Mouse (Mus musculus) MEL (cell line): ENCODE measurements around the gene Il3. TPM values are rescaled to one million over a fixed set of nuclear protein-coding genes. Genes with fewer than 3 reads are reported as not detected.

ENCODE experiments used
- DNase-seq: peaks from one replicate; pipeline ENCODE4 v3.0.0; 2011; ENCODE audit warnings: low read depth, low spot score
- H3K27ac ChIP-seq: 2 replicates; pipeline ENCODE4 v1.5.1; 2012; ENCODE audit warnings: low read depth, mild to moderate bottlenecking, control low read depth, low read length, moderate library complexity; ENCODE audit not compliant: control insufficient read depth
- H3K27me3 ChIP-seq, 2 experiments: fragments of 150-350 bp in 1 of 2; sonication (generic) in 1 of 2; 2 replicates each; pipeline ENCODE4 v1.6.1; 2012; ENCODE audit warnings: low read length in 2 of 2, mild to moderate bottlenecking in 2 of 2, improper control_type of control experiment in 1 of 2, moderate library complexity in 1 of 2; ENCODE audit not compliant: insufficient read depth in 2 of 2, control insufficient read depth in 1 of 2
- H3K36me3 ChIP-seq, 2 experiments: 2 replicates each; pipeline ENCODE4 v1.6.1; 2012 to 2014; ENCODE audit warnings: low read length in 2 of 2, improper control_type of control experiment in 1 of 2, inconsistent platforms in 1 of 2, mild to moderate bottlenecking in 1 of 2; ENCODE audit not compliant: insufficient read depth in 2 of 2, control insufficient read depth in 1 of 2
- H3K4me1 ChIP-seq, 2 experiments: fragments of 150-350 bp in 1 of 2; sonication (generic) in 1 of 2; 2 replicates each; pipeline ENCODE4 v1.6.1; 2012; ENCODE audit warnings: low read length in 2 of 2, improper control_type of control experiment in 1 of 2, mild to moderate bottlenecking in 1 of 2; ENCODE audit not compliant: insufficient read depth in 2 of 2, control insufficient read depth in 1 of 2
- H3K4me3 ChIP-seq, 2 experiments: fragments of 150-350 bp in 1 of 2; sonication (generic) in 1 of 2; 2 replicates each; pipeline ENCODE4 v1.5.1; 2012; ENCODE audit warnings: low read depth in 2 of 2, low read length in 2 of 2, mild to moderate bottlenecking in 2 of 2, moderate library complexity in 2 of 2, control low read depth in 1 of 2, improper control_type of control experiment in 1 of 2; ENCODE audit not compliant: control insufficient read depth in 1 of 2, insufficient read depth in 1 of 2
- H3K79me2 ChIP-seq: 2 replicates; pipeline ENCODE4 v1.6.1; 2012; ENCODE audit warnings: mild to moderate bottlenecking, low read length, moderate library complexity; ENCODE audit not compliant: control insufficient read depth, poor library complexity, insufficient read depth
- H3K9ac ChIP-seq: 2 replicates; pipeline ENCODE4 v1.6.1; 2012; ENCODE audit warnings: low read depth, mild to moderate bottlenecking, control low read depth, low read length, moderate library complexity; ENCODE audit not compliant: control insufficient read depth, poor library complexity, severe bottlenecking
- H3K9me3 ChIP-seq: fragments of 150-350 bp; sonication (generic); replicated peaks from 2 replicates; pipeline ENCODE4 v1.6.1; 2012; ENCODE audit warnings: mild to moderate bottlenecking, low read length, improper control_type of control experiment, moderate library complexity; ENCODE audit not compliant: insufficient read depth
- ELF1 ChIP-seq: IDR thresholded peaks from 2 replicates; pipeline ENCODE4 v1.6.1; 2014; ENCODE audit warnings: low read depth, mild to moderate bottlenecking, inconsistent platforms, low read length, improper control_type of control experiment, moderate library complexity
- EP300 ChIP-seq, 2 experiments: IDR thresholded peaks; 2 replicates each; pipeline ENCODE4 v1.6.1; 2011; ENCODE audit warnings: improper control_type of control experiment in 2 of 2, low read length in 2 of 2, low read depth in 1 of 2, mild to moderate bottlenecking in 1 of 2
- ETS1 ChIP-seq: IDR thresholded peaks from 2 replicates; pipeline ENCODE4 v1.6.1; 2012; ENCODE audit warnings: low read depth, mild to moderate bottlenecking, inconsistent platforms, low read length, improper control_type of control experiment, moderate library complexity
- GABPA ChIP-seq: IDR thresholded peaks from 2 replicates; pipeline ENCODE4 v1.6.1; 2012; ENCODE audit warnings: low read depth, mild to moderate bottlenecking, inconsistent platforms, low read length, improper control_type of control experiment, moderate library complexity
- GATA1 ChIP-seq: IDR thresholded peaks from 2 replicates; pipeline ENCODE4 v1.6.1; 2011; ENCODE audit warnings: low read depth, low read length, improper control_type of control experiment
- HCFC1 ChIP-seq: IDR thresholded peaks from 2 replicates; pipeline ENCODE4 v1.6.1; 2012; ENCODE audit warnings: low read depth, mild to moderate bottlenecking, inconsistent platforms, low read length, improper control_type of control experiment, moderate library complexity
- JUND ChIP-seq: IDR thresholded peaks from 2 replicates; pipeline ENCODE4 v1.6.1; 2011; ENCODE audit warnings: low read depth, mild to moderate bottlenecking, improper control_type of control experiment, low read length
- MAFK ChIP-seq: IDR thresholded peaks from 2 replicates; pipeline ENCODE4 v1.6.1; 2011; ENCODE audit warnings: low read depth, mild to moderate bottlenecking, low read length, improper control_type of control experiment, borderline replicate concordance
- MAX ChIP-seq: IDR thresholded peaks from 2 replicates; pipeline ENCODE4 v1.6.1; 2011; ENCODE audit warnings: low read length, improper control_type of control experiment
- MYC ChIP-seq: IDR thresholded peaks from 2 replicates; pipeline ENCODE4 v1.6.1; 2011; ENCODE audit warnings: low read depth, mild to moderate bottlenecking, low read length, improper control_type of control experiment, moderate library complexity
- NELFE ChIP-seq: IDR thresholded peaks from 2 replicates; pipeline ENCODE4 v1.6.1; 2011; ENCODE audit warnings: low read depth, low read length, improper control_type of control experiment
- NRF1 ChIP-seq: IDR thresholded peaks from 2 replicates; pipeline ENCODE4 v1.6.1; 2014; ENCODE audit warnings: low read depth, mild to moderate bottlenecking, inconsistent platforms, low read length, improper control_type of control experiment, moderate library complexity; ENCODE audit not compliant: poor library complexity, insufficient read depth, severe bottlenecking
- POLR2A ChIP-seq, 2 experiments: IDR thresholded peaks; 2 replicates each; pipeline ENCODE4 v1.6.1; 2011 to 2012; ENCODE audit warnings: low read length in 2 of 2, mild to moderate bottlenecking in 2 of 2, control low read depth in 1 of 2, improper control_type of control experiment in 1 of 2, low read depth in 1 of 2, moderate library complexity in 1 of 2; ENCODE audit not compliant: control insufficient read depth in 1 of 2, insufficient read depth in 1 of 2, poor library complexity in 1 of 2
- POLR2AphosphoS2 ChIP-seq: IDR thresholded peaks from 2 replicates; pipeline ENCODE4 v1.6.1; 2011; ENCODE audit warnings: low read length, improper control_type of control experiment
- RCOR1 ChIP-seq: IDR thresholded peaks from 2 replicates; pipeline ENCODE4 v1.6.1; 2012; ENCODE audit warnings: low read depth, mild to moderate bottlenecking, inconsistent platforms, low read length, improper control_type of control experiment
- TAL1 ChIP-seq: IDR thresholded peaks from 2 replicates; pipeline ENCODE4 v1.6.1; 2012; ENCODE audit warnings: mild to moderate bottlenecking, inconsistent platforms, low read length, moderate library complexity, mixed read lengths
- TBP ChIP-seq: IDR thresholded peaks from 2 replicates; pipeline ENCODE4 v1.8.0; 2011; ENCODE audit warnings: low read depth, low read length, improper control_type of control experiment
- TCF12 ChIP-seq: IDR thresholded peaks from 2 replicates; pipeline ENCODE4 v1.6.1; 2014; ENCODE audit warnings: low read depth, mild to moderate bottlenecking, inconsistent platforms, low read length, improper control_type of control experiment, moderate library complexity
- UBTF ChIP-seq: IDR thresholded peaks from 2 replicates; pipeline ENCODE4 v1.6.1; 2012; ENCODE audit warnings: low read depth, mild to moderate bottlenecking, inconsistent platforms, low read length, improper control_type of control experiment, moderate library complexity, borderline replicate concordance; ENCODE audit not compliant: insufficient read depth
- USF1 ChIP-seq: IDR thresholded peaks from 2 replicates; pipeline ENCODE4 v1.6.1; 2014; ENCODE audit warnings: low read depth, mild to moderate bottlenecking, inconsistent platforms, low read length, improper control_type of control experiment, moderate library complexity
- USF2 ChIP-seq, 2 experiments: IDR thresholded peaks; 2 replicates each; pipeline ENCODE4 v1.6.1; 2011 to 2012; ENCODE audit warnings: improper control_type of control experiment in 2 of 2, low read length in 2 of 2, borderline replicate concordance in 1 of 2, inconsistent platforms in 1 of 2, low read depth in 1 of 2, mild to moderate bottlenecking in 1 of 2; ENCODE audit not compliant: insufficient read depth in 1 of 2
- ZKSCAN1 ChIP-seq: IDR thresholded peaks from 2 replicates; pipeline ENCODE4 v1.6.1; 2012; ENCODE audit warnings: low read depth, mild to moderate bottlenecking, inconsistent platforms, low read length, improper control_type of control experiment, moderate library complexity
- ZMIZ1 ChIP-seq: IDR thresholded peaks from 2 replicates; pipeline ENCODE4 v1.6.1; 2012; ENCODE audit warnings: low read depth, mild to moderate bottlenecking, inconsistent platforms, low read length, improper control_type of control experiment, moderate library complexity
- polyA plus RNA-seq, 2 experiments: library from polyadenylated mRNA; stranded (reverse) in 1 of 2; unstranded in 1 of 2; fragments of >175 nt in 1 of 2; fragments of >200 nt in 1 of 2; gene quantifications; 2 replicates each; pipeline versions ENCODE4 v1.2.1 to v1.2.4; 2012; ENCODE audit warnings: low replicate concordance in 2 of 2, low read depth in 1 of 2; ENCODE audit not compliant: insufficient read length in 2 of 2, insufficient read depth in 1 of 2, missing spikeins in 1 of 2
- total RNA-seq: library from RNA; depleted of rRNA; stranded (reverse); fragments of 300-350 nt; gene quantifications from 2 replicates; pipeline ENCODE4 v1.2.3, GENCODE M21; 2012

The Il3 gene
- total and polyA plus RNA-seq, 3 experiments = not detected

GRCm38 (mm10) chr11:54296734-54297133 lies 29.7 kb upstream of the Il3 start:
- Histone ChIP-seq H3K27ac (no peak overlapping the region), H3K9ac (no peak overlapping the region), H3K79me2 (no peaks in the 10 kb centered on the region), H3K27me3 (no peaks in the 10 kb centered on the region), H3K4me3 (no peak overlapping the region), H3K9me3 (no peaks in the 10 kb centered on the region), H3K36me3 (peaks cover 0 to 18% of the 10 kb centered on the region in 2 experiments; a peak in 2 of 4 replicates), H3K4me1 (peaks cover 13 to 27% of the 10 kb centered on the region in 2 experiments)
- TF ChIP-seq MYC (no peak), ZMIZ1 (no peak), TCF12 (no peak), MAFK (no peak), MAX (no peak), POLR2A (IDR thresholded peaks at IDR 0.05; ENCODE audit: control insufficient read depth in 1 of 2, insufficient read depth in 1 of 2, low read depth in 1 of 2, low read length in 2 of 2, poor library complexity in 1 of 2) (no peak), POLR2AphosphoS2 (no peak), GABPA (no peak), ZKSCAN1 (no peak), GATA1 (no peak), TAL1 (no peak), TBP (no peak), HCFC1 (no peak), USF1 (no peak), ELF1 (no peak), JUND (no peak), UBTF (no peak), NRF1 (no peak), USF2 (IDR thresholded peaks at IDR 0.05; ENCODE audit: borderline replicate concordance in 1 of 2, insufficient read depth in 1 of 2, low read depth in 1 of 2, low read length in 2 of 2) (no peak), EP300 (IDR thresholded peaks at IDR 0.05; ENCODE audit: low read depth in 1 of 2, low read length in 2 of 2) (no peak)
- no peak for DNase-seq

GRCm38 (mm10) chr11:54295971-54296370 lies 28.9 kb upstream of the Il3 start:
- H3K36me3 ChIP-seq = peaks cover 0 to 24% of the 10 kb centered on the region in 2 experiments; a peak in 2 of 4 replicates
- no peaks in the 10 kb centered on the region for H3K27me3 ChIP-seq
- H3K9me3 ChIP-seq = no peaks in the 10 kb centered on the region
- no peaks in the 10 kb centered on the region for H3K79me2 ChIP-seq
- no peak overlapping the region for H3K4me3 ChIP-seq
- no peak overlapping the region for H3K9ac ChIP-seq
- H3K27ac ChIP-seq = no peak overlapping the region
- no peak for DNase-seq
- peak; percentile 50; the same call in 1 of the 2 replicates for TF ChIP-seq ETS1
- peak; percentile 65; the same call in 1 of the 2 replicates for TF ChIP-seq RCOR1
- peak; percentile 32 to 61; a peak in 3 of 4 replicates for TF ChIP-seq EP300 (IDR thresholded peaks at IDR 0.05; ENCODE audit: low read depth in 1 of 2, low read length in 2 of 2)
- peak; percentile 74; the same call in 1 of the 2 replicates for TF ChIP-seq TCF12
- no peak for TF ChIP-seq NELFE
- peak; percentile 68 for TF ChIP-seq GATA1
- H3K4me1 ChIP-seq = peaks cover 19 to 32% of the 10 kb centered on the region in 2 experiments
